Mouse (Mus musculus) thymus, postnatal 36 days (tissue): ENCODE results near the gene Amdhd2.
"Not testable (repeated sequence)": the region's sequence is repeated elsewhere in the genome, so short reads cannot be mapped to it uniquely, and the experiment has no call there.

Experiments
- DNase-seq, 2 experiments: peaks; one replicate each; pipeline ENCODE4 v3.0.0; 2022; ENCODE audit warnings: mixed read lengths in 2 of 2

The Amdhd2 gene

DNA sequence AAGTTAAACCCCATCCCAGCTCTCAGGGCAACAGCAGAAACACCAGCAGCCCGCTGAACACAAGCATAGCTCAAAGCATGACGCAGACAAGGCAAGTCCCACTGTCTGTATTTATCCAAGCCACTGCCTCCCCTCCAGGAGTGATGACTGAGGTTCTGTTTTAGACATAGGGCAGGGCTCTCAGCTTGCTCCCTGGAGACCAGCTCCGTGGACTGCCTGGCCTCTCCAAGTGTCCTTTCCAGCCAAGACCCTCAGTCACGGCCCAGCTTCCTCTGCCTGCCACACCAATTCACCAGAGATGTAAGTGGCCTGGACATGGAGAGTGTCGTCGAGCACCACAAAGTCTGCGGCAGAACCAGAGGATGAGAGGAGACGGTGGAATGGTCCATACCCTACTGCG is 7.8 kb downstream of the Amdhd2 start:
- peak in 1 of 2 experiments; percentile 3 for DNase-seq

DNA sequence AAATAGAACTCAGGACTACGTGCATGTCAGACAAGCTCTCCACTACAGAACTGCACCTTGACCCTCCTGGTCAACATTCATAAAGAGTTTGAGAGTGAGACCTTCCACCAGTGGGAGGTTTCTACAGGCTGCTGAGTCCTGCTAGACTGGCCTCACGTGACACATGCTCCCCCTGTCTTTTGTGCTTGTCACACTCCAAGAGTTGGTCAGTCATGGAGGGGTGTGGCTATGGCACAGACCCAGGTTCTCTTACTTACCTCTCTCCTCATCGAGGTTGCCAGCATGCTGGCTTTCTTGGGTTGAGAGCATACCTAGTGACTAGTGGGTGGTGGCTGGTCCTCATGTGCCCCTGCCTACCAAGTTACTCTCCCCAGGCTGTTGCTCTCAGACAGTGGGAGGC is 9.1 kb downstream of the Amdhd2 start:
- no peak for DNase-seq

DNA sequence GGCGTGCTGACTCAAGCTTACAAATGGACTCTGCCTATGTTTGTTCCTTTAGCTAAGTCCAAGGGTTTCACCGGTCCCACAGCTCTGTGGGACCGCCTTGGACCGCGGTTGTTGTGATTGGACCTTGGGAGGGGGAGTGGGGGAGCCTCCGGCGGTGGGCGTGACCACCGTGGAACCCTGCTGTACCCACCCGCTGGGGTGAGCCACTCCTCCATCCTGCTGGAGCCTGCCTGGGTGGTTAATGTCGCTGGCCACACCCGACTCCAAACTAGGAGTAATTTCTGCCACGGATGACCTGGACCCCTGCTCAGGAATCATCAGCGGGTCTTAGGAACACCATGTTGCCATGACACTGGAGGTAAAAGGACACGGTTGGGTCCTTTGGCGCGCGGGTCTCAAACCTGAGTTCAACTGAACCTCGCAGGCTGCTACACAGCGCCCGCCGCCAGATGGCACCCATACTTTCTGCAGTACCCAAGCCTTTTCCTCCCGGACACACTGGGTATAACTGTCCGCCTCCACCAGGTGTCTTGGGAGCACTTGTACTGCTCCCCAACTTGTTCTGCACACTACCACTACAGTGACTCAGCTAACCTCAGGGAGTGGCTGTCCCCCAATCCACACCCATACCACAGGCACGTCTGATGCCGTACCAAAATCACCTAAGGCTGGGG is 11.5 kb downstream of the Amdhd2 start:
- DNase-seq, result peak; percentile 87

- DNase-seq, result no peak
Observed at GRCm38 (mm10) chr17:24151382-24151781, 12.2 kb downstream of the Amdhd2 start.

GRCm38 (mm10) chr17:24150824-24151223 is 12.7 kb downstream of the Amdhd2 start, which contains the start of gene Pdpk1:
Pdpk1 (minus strand) TSS chr17:24150924.
- no peak for DNase-seq

DNA sequence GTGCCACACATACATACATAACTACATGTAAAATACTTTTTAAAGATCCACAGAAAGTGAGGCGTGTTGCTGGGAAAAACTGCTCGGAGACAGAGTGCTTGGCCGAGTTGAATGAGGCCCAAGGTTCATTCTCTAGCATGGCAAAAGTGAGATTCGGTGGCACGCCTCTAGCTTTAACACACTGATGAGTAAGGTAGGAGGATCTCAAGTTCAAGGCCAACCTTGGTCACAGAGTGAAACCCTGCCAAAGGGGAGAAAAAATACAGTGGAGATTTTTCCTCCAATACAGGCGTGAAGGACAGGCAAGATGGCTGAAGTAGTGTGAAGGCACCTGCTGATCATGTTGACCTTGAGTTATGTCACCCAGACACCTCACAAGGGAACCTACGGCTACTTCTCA is 14.1 kb downstream of the Amdhd2 start:
- DNase-seq, result no peak

- no peak for DNase-seq
Observed at GRCm38 (mm10) chr17:24142897-24143296, 20.7 kb downstream of the Amdhd2 start.

DNA sequence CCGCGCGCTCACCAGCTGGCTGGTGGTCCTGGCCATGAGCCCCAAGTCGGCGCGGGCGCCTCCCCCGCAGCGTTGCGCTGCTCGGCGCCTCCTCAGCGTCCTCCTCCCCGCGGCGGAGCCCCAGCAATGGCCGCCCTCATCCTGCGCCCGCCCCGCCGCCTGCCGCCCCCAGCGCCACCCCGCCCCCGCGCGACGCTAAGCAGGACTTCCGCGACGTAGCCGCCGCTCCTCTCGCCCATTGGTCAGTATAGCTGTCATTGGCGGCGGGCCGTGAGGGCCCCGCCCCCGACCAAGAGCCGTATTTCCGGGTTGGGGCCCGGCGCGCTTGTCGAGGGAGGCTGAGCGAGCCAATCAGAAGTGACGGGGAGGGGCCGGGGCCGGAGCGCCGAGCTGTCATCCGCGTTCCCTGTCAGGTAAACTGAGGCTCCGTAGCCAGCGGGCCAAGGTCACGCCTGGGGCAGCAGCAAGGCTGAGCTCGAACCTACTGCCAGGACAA is 22.1 kb downstream of the Amdhd2 start:
- peak; percentile 95 to 98 for DNase-seq

- peak in 1 of 2 experiments; percentile 65 for DNase-seq
Observed at GRCm38 (mm10) chr17:24140845-24141424, 22.6 kb downstream of the Amdhd2 start.

GRCm38 (mm10) chr17:24139968-24140367 is 23.6 kb downstream of the Amdhd2 start:
- no peak for DNase-seq

DNA sequence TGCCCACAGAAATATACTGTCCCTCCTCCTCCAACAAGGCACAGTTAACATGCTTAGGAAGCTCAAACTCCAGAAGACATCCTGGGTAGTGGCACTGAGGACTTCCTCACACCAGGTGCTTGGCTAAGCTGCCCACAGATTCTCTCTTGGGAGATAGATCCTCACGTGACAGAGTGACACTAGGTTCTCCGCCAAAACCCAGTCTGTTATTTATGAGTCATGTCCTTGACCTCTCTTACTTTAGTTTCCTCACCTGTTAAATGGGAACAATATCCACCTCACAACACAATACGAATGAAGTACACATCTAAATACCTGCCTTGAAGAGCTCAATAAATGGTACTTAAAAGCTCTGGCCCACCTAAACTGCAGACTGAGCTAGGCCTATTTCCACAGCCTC is 24.3 kb downstream of the Amdhd2 start:
- no peak for DNase-seq

DNA sequence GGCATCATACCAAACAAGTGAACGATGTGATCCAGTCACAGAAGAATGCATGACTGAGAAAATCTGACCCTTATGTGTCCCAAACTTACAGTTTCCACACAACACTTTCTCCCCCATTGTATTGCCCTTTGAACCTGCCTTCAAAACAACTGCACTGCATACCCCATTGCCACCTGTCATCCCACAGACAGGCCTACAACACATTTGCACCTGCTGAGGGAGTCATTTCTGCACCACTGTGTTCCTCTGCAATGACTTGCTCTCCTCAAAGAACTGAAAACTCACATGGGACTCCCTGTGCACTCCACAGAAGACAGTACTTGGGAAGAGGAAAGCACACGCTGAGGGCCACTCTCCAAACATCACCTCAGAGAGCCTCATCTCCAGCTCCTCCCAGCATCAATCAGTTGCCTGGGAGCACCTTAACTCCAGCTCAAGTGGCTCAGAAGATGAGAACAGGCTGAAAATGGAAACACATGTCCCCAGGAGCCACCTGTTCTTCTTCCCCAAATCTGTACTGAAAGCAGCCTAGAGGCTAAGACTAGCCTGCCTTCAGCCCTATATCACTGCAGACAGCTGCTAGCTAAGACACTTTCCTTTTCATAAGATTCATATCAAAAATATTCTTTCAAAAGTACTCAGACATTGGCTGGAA is 26.2 kb downstream of the Amdhd2 start:
- DNase-seq, result peak; percentile 47 to 68

- no peak for DNase-seq
Observed at GRCm38 (mm10) chr17:24134062-24134461, 29.5 kb downstream of the Amdhd2 start.

- DNase-seq, result not testable (repeated sequence)
Observed at GRCm38 (mm10) chr17:24132919-24133318, 30.6 kb downstream of the Amdhd2 start.

DNA sequence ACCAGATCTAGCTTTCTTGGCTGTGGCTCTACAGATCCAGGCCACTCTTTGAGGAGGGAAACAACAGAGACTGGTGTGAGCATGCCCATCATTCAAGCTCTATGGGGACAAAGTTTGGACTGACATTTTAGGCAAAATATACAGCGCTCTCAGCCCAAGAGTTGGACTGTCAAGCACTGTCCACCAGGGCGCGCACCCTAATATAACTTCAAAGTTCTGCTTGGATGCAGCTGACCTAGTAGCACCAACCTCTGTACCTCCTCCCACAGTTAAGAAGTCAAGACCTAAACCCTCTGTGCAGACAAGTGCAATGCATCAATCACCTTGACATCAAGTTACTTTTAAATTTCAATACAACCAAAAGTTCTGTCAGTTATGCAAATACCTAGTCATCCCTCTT is 32.0 kb downstream of the Amdhd2 start:
- DNase-seq, result no peak

DNA sequence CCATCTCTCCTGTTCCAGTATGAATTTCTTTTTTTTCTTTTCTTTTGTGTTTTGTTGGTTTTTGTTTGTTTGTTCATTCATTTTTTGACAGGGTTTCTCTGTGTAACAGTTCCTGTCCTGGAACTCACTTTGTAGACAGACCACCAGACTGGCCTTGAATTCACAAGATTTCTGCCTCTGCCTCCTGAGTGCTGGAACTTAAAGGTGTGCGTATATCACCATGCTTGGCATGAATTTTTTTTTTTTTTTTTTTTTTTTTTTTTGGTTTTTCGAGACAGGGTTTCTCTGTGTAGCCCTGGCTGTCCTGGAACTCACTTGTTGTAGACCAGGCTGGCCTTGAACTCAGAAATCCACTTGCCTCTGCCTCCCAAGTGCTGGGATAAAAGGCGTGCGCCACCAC is 34.3 kb downstream of the Amdhd2 start:
- DNase-seq, result not testable (repeated sequence)

DNA sequence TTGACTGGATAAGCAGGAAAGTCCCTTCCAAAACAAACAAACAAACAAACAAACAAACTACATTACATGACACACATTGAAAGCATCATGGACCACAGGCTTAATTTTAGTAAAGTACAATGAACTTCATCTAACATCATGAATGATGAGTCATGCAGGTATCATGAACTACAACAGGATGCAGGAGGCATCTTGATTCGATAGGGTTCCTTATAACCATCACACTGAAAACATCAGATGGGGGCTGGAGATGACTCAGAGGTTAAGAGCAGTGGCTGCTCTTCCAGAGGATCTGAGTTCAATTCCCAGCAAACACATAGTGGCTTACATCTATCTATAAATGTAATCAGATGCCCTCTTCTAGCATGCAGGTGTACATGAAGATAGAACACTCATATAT is 36.0 kb downstream of the Amdhd2 start:
- DNase-seq, result no peak

DNA sequence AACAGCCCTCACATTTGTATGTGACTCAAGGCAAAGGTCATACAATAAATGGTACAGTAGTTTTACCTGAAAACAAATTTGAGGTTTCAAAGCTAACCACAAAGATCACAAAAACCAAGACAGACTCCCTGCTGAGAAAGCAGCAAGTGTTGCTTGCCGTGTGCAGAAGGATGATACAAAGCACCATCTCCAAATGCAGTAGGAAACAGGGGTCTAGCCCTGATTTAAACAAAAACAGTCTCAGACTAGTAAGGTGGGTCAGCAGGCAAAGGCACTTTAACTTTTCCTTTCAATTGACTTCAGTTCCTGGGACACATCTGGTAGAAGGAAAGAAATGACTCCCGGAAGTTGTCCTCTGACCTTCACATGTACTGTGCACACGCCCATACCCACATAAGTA is 36.8 kb downstream of the Amdhd2 start:
- no peak for DNase-seq

DNA sequence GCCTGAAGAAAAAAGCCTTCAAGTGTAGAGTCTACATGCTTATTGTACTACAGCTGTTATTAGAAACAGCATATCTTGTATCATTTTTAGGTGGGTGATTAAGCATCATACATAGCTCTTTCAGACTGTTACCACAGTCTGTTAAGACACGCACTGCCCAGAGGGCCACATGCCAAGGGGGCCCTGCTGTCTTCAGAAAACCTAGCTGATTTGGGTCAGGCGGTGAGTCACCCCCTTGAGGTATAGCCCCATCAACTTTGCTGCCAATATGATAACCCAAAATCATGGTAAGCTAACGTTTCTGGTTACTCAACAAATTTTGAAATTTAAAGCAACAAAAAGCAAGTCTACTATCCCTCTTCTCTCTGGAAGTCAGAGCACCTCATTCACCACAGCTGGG is 44.1 kb downstream of the Amdhd2 start:
- no peak for DNase-seq

- DNase-seq, result no peak
Observed at GRCm38 (mm10) chr17:24113031-24113430, 50.5 kb downstream of the Amdhd2 start.

DNA sequence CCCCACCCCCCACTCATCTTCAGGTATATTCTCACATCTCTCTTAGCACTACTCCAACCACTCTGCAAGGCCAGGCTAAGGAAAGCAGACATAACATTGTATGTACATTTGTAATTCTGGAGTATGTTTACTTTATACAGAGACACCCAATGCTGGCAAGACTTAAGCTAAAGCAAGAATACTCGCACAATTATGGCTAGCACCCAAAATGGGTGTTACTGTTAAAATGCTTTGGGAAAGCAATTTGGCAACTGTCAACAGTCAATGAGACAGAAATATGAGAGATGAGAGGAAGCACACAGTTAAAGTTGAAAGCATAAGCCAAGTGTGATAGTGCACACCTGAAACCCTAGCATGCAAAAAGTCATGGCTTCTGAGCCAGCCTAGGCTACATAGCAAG is 52.3 kb downstream of the Amdhd2 start:
- DNase-seq, result no peak

GRCm38 (mm10) chr17:24108896-24109295 is 54.7 kb downstream of the Amdhd2 start:
- no peak for DNase-seq
